In genomic region chr3:67352763-67353149, GRCm38 (mm10) we compare ENCODE assay signal across 19 mouse cellular contexts. TPM values are rescaled to one million over a fixed set of nuclear protein-coding genes. Genes with fewer than 3 reads are reported as not detected.
DNase-seq lines count a peak whose midpoint lies in the region; ATAC-seq and TF ChIP-seq lines count a peak whose summit lies in the region.
"Had no signal": no experiment of that assay in that cellular context is flagged by ENCODE, and none has a peak within 500 bp of the region (broad histone marks: within the 10 kb centered on the region; RNA-seq: fewer than 3 reads in every experiment).

No protein-coding gene starts in this region.

- H3K4me1 ChIP-seq in hindbrain, embryonic 13.5 days (replicated peaks): no peaks in the 10 kb centered on the region
- no peaks in the 10 kb centered on the region for H3K4me1 ChIP-seq in hindbrain, embryonic 10.5 days (replicated peaks)
- no peaks in the 10 kb centered on the region; a peak in 1 of 4 replicates for H3K4me1 ChIP-seq in MEL (ENCODE audit: control insufficient read depth in 1 of 2, insufficient read depth in 2 of 2, low read length in 2 of 2)
- peaks cover 10% of the 10 kb centered on the region for H3K4me1 ChIP-seq in midbrain, embryonic 13.5 days (replicated peaks)
- H3K4me1 ChIP-seq: limb, embryonic 13.5 days had no signal

- peak; percentile 42; the same call in 1 of the 2 replicates for ATAC-seq in hindbrain, embryonic 13.5 days (ENCODE audit: low FRiP score)
- peak; percentile 48 for ATAC-seq in midbrain, embryonic 13.5 days

- TF ChIP-seq POLR2A in MEL (IDR thresholded peaks at IDR 0.05; ENCODE audit: control insufficient read depth in 1 of 2, insufficient read depth in 1 of 2, low read depth in 1 of 2, low read length in 2 of 2, poor library complexity in 1 of 2): no peak
- TF ChIP-seq POLR2A in brain, embryonic 14.5 days (IDR thresholded peaks at IDR 0.05; ENCODE audit: borderline replicate concordance, extremely low read depth, insufficient read depth, insufficient read length, poor library complexity, severe bottlenecking): no peak

- 88% methylated on average over 3 of the region's 3 CpGs for WGBS in hindbrain, embryonic 13.5 days
- WGBS in hindbrain, embryonic 10.5 days: 91% methylated on average over 3 of the region's 3 CpGs
- WGBS in midbrain, embryonic 13.5 days: 97% methylated on average over 3 of the region's 3 CpGs

- TF ChIP-seq CTCF in MEL (IDR thresholded peaks at IDR 0.05 in 2 of 3, conservative IDR thresholded peaks at IDR 0.05 in 1 of 3; ENCODE audit: control insufficient read depth in 1 of 3, insufficient read depth in 1 of 3, low read depth in 2 of 3, low read length in 3 of 3, poor library complexity in 1 of 3, severe bottlenecking in 1 of 3): no peak
- TF ChIP-seq CTCF in brain, embryonic 14.5 days (IDR thresholded peaks at IDR 0.05; ENCODE audit: borderline replicate concordance, extremely low read depth, insufficient read depth, insufficient read length): no peak

- no peak overlapping the region for H3K27ac ChIP-seq in hindbrain, embryonic 13.5 days
- H3K27ac ChIP-seq in hindbrain, embryonic 10.5 days: no peak overlapping the region
- H3K27ac ChIP-seq in MEL (ENCODE audit: control insufficient read depth, low read depth, low read length): no peak overlapping the region
- H3K27ac ChIP-seq in midbrain, embryonic 13.5 days: no peak overlapping the region
- H3K27ac ChIP-seq: heart, adult 2 months; limb, embryonic 13.5 days had no signal

- no peaks in the 10 kb centered on the region for H3K9me3 ChIP-seq in hindbrain, embryonic 13.5 days
- H3K9me3 ChIP-seq in hindbrain, embryonic 10.5 days: no peaks in the 10 kb centered on the region
- H3K9me3 ChIP-seq in MEL (replicated peaks; ENCODE audit: insufficient read depth, low read length): no peaks in the 10 kb centered on the region
- no peaks in the 10 kb centered on the region for H3K9me3 ChIP-seq in midbrain, embryonic 13.5 days
- H3K9me3 ChIP-seq: limb, embryonic 13.5 days had no signal

- H3K27me3 ChIP-seq in hindbrain, embryonic 13.5 days: 0 out of 2 replicates have a peak, but pooled peaks cover 8% of the 10 kb centered on the region
- no peaks in the 10 kb centered on the region for H3K27me3 ChIP-seq in hindbrain, embryonic 10.5 days (ENCODE audit: insufficient read depth, poor library complexity, severe bottlenecking)
- no peaks in the 10 kb centered on the region for H3K27me3 ChIP-seq in MEL (ENCODE audit: control insufficient read depth in 1 of 2, insufficient read depth in 2 of 2, low read length in 2 of 2)
- H3K27me3 ChIP-seq in midbrain, embryonic 13.5 days: no peaks in the 10 kb centered on the region
- H3K27me3 ChIP-seq: limb, embryonic 13.5 days had no signal

- H3K79me2 ChIP-seq in MEL (ENCODE audit: control insufficient read depth, insufficient read depth, low read length, poor library complexity): no peaks in the 10 kb centered on the region

- no peaks in the 10 kb centered on the region for H3K36me3 ChIP-seq in hindbrain, embryonic 13.5 days
- no peaks in the 10 kb centered on the region for H3K36me3 ChIP-seq in hindbrain, embryonic 10.5 days
- peaks cover 0 to 3% of the 10 kb centered on the region in 2 experiments; a peak in 1 of 4 replicates for H3K36me3 ChIP-seq in MEL (ENCODE audit: control insufficient read depth in 1 of 2, insufficient read depth in 2 of 2, low read length in 2 of 2)
- H3K36me3 ChIP-seq in midbrain, embryonic 13.5 days: no peaks in the 10 kb centered on the region

- TF ChIP-seq RAD21 in MEL (IDR thresholded peaks at IDR 0.05; ENCODE audit: low read depth, low read length): no peak

- TF ChIP-seq EP300 in MEL (IDR thresholded peaks at IDR 0.05; ENCODE audit: low read depth in 1 of 2, low read length in 2 of 2): no peak

- no peak for DNase-seq in hindbrain, embryonic 10.5 days (ENCODE audit: low spot score)
- peak; percentile 8 for DNase-seq in MEL (ENCODE audit: low read depth, low spot score)
- peak; percentile 20 for DNase-seq in brain, embryonic 14.5 days (ENCODE audit: low read depth)
- no peak for DNase-seq in layer of hippocampus, adult 9-11 months
- DNase-seq in left cerebral cortex, adult 18-20 months (ENCODE audit: low spot score in 2 of 2): no peak
- DNase-seq: adrenal gland, adult 8-10 months; heart, adult 2 months; layer of hippocampus, postnatal 36 days had no signal

- no peak overlapping the region for H3K4me2 ChIP-seq in hindbrain, embryonic 13.5 days
- no peak overlapping the region for H3K4me2 ChIP-seq in midbrain, embryonic 13.5 days (replicated peaks)
- H3K4me2 ChIP-seq: limb, embryonic 13.5 days had no signal

- H3K9ac ChIP-seq in hindbrain, embryonic 13.5 days: no peak overlapping the region
- no peak overlapping the region for H3K9ac ChIP-seq in MEL (ENCODE audit: control insufficient read depth, low read depth, low read length, poor library complexity, severe bottlenecking)
- no peak overlapping the region for H3K9ac ChIP-seq in midbrain, embryonic 13.5 days (replicated peaks)
- H3K9ac ChIP-seq: limb, embryonic 13.5 days had no signal

- no peak overlapping the region for H3K4me3 ChIP-seq in hindbrain, embryonic 13.5 days
- no peak overlapping the region for H3K4me3 ChIP-seq in hindbrain, embryonic 10.5 days
- H3K4me3 ChIP-seq in MEL (ENCODE audit: control insufficient read depth in 1 of 2, insufficient read depth in 1 of 2, low read depth in 2 of 2, low read length in 2 of 2): no peak overlapping the region
- no peak overlapping the region for H3K4me3 ChIP-seq in midbrain, embryonic 13.5 days (replicated peaks)
- H3K4me3 ChIP-seq: heart, adult 2 months; limb, embryonic 13.5 days had no signal

TF ChIP-seq in MEL, 35 proteins besides CTCF, POLR2A, EP300 and RAD21:
- TF ChIP-seq NELFE (IDR thresholded peaks at IDR 0.05; ENCODE audit: low read depth, low read length) (no peak), MEF2A (IDR thresholded peaks at IDR 0.05; ENCODE audit: extremely low read depth, insufficient replicate concordance, low read depth, low read length, poor library complexity, severe bottlenecking) (no peak), ZC3H11A (IDR thresholded peaks at IDR 0.05; ENCODE audit: low read depth, low read length) (no peak), ZKSCAN1 (IDR thresholded peaks at IDR 0.05; ENCODE audit: low read depth, low read length) (no peak), NRF1 (IDR thresholded peaks at IDR 0.05; ENCODE audit: insufficient read depth, low read depth, low read length, poor library complexity, severe bottlenecking) (no peak), POLR2AphosphoS2 (IDR thresholded peaks at IDR 0.05; ENCODE audit: low read length) (no peak), MYB (IDR thresholded peaks at IDR 0.05; ENCODE audit: low read depth, low read length) (no peak), ZNF384 (IDR thresholded peaks at IDR 0.05; ENCODE audit: low read depth, low read length) (no peak), SIN3A (IDR thresholded peaks at IDR 0.05; ENCODE audit: low read length) (no peak), TCF12 (IDR thresholded peaks at IDR 0.05; ENCODE audit: low read depth, low read length) (no peak)

RNA-seq across cellular contexts. Expression of gene Mlf1, which starts 21.1 kb away (rescaled TPM):
- 33.1 and 42.8 TPM in 2 replicates for polyA plus RNA-seq in hindbrain, embryonic 13.5 days (2015; fragmentation: Nextera tagmentation; extraction: Ambion mirVana)
- polyA plus RNA-seq in hindbrain, embryonic 10.5 days (2016; fragmentation: Nextera tagmentation; extraction: Ambion mirVana): 33.2 and 40.0 TPM in 2 replicates
- total RNA-seq in MEL (2012; rRNA removed): 7.8 and 8.1 TPM in 2 replicates
- polyA plus RNA-seq in MEL (2012; ENCODE audit: insufficient read depth in 1 of 2, insufficient read length in 2 of 2, low read depth in 1 of 2, low replicate concordance in 2 of 2, missing spikeins in 1 of 2): 1 to 10 TPM in 1 of 2 experiments, not detected in 1; 6.9 TPM
- 11.1 and 14.0 TPM in 2 replicates for polyA plus RNA-seq in brain, embryonic 14.5 days (2012; rRNA removed)
- 29.3 and 31.9 TPM in 2 replicates for polyA plus RNA-seq in midbrain, embryonic 13.5 days (2015; fragmentation: Nextera tagmentation; extraction: Ambion mirVana)
- 1 to 10 TPM in 1 of 2 experiments, under 1 TPM in 1; 0.88 to 1.0 TPM for total RNA-seq in left cerebral cortex, adult 18-20 months (2021)

RNA-seq across cellular contexts. Expression of gene Gm17402, which starts 22.2 kb away (rescaled TPM):
- polyA plus RNA-seq in hindbrain, embryonic 13.5 days (2015; fragmentation: Nextera tagmentation; extraction: Ambion mirVana): not detected in 2 replicates
- not detected in 2 replicates for polyA plus RNA-seq in hindbrain, embryonic 10.5 days (2016; fragmentation: Nextera tagmentation; extraction: Ambion mirVana)
- not detected in 2 replicates for total RNA-seq in MEL (2012; rRNA removed)
- not detected for polyA plus RNA-seq in MEL (2012; ENCODE audit: insufficient read depth in 1 of 2, insufficient read length in 2 of 2, low read depth in 1 of 2, low replicate concordance in 2 of 2, missing spikeins in 1 of 2)
- polyA plus RNA-seq in brain, embryonic 14.5 days (2012; rRNA removed): not detected in 2 replicates
- not detected in 2 replicates for polyA plus RNA-seq in midbrain, embryonic 13.5 days (2015; fragmentation: Nextera tagmentation; extraction: Ambion mirVana)
- not detected for total RNA-seq in left cerebral cortex, adult 18-20 months (2021)
- total RNA-seq: adrenal gland, adult 8-10 months; gastrocnemius, adult 18-20 months; heart, adult 2 months; heart, postnatal 10 days; layer of hippocampus, postnatal 36 days; megakaryocyte progenitor cell, adult 5-6 weeks had no signal
- polyA plus RNA-seq: CD4-positive, CD25-positive, alpha-beta regulatory T cell, adult 4 months; heart, adult 2 months; intestine, embryonic 14.5 days; kidney, embryonic 14.5 days; large intestine, adult 2 months; limb, embryonic 13.5 days; liver, embryonic 16.5 days had no signal

Comparison
In these comparisons a context has a peak if more than half of its experiments do, and no peak if none do; other contexts are left out.
1. DNase-seq: peak in MEL (single experiment) and brain, embryonic 14.5 days (single experiment); none in hindbrain, embryonic 10.5 days (single experiment), layer of hippocampus, adult 9-11 months (single experiment) and left cerebral cortex, adult 18-20 months (0 of 2).